Mouse (Mus musculus): ENCODE measurements around the gene Zfp462.

Zfp462 gene

GRCm38 (mm10) chr4:55117839-55118487, 173.1 kb downstream of the Zfp462 start:
- no peak for DNase-seq (ENCODE audit: low read depth, low spot score)

GRCm38 (mm10) chr4:55121126-55121525, 176.3 kb downstream of the Zfp462 start:
- DNase-seq (ENCODE audit: low read depth, low spot score), result no peak

GRCm38 (mm10) chr4:55121952-55122351, 177.1 kb downstream of the Zfp462 start:
- DNase-seq (ENCODE audit: low read depth, low spot score), result no peak

GRCm38 (mm10) chr4:55124126-55124525, 179.3 kb downstream of the Zfp462 start:
- no peak for DNase-seq (ENCODE audit: low read depth, low spot score)

- no peak for DNase-seq (ENCODE audit: low read depth, low spot score)
Measured at GRCm38 (mm10) chr4:55125048-55125737, 180.3 kb downstream of the Zfp462 start.

- no peak for DNase-seq (ENCODE audit: low read depth, low spot score)
Measured at GRCm38 (mm10) chr4:55125738-55126054, 180.8 kb downstream of the Zfp462 start.

- no peak for DNase-seq (ENCODE audit: low read depth, low spot score)
Measured at GRCm38 (mm10) chr4:55127228-55127901, 182.5 kb downstream of the Zfp462 start.

- DNase-seq (ENCODE audit: low read depth, low spot score), result no peak
Measured at GRCm38 (mm10) chr4:55128088-55128835, 183.4 kb downstream of the Zfp462 start.
